Mouse (Mus musculus) NIH3T3 (cell line): Measurements from ENCODE around the gene Gm44502.

Experiments used
- DNase-seq: peaks from one replicate; pipeline ENCODE4 v3.0.0-alpha.2; 2012; ENCODE audit warnings: low read depth

Gm44502 gene

GRCm38 (mm10) chr15:89429352-89430221 lies at the start of gene Gm44502, which contains the start of the genes C730034F03Rik and Chkb:
Gm44502 (minus strand) TSS chr15:89429696.
C730034F03Rik (plus strand) TSS chr15:89429589.
Chkb (minus strand) TSS chr15:89429908.
- peak; percentile 97 for DNase-seq

- DNase-seq = no peak
Measured at GRCm38 (mm10) chr15:89478622-89479021, 49.1 kb upstream of the Gm44502 start.

- no peak for DNase-seq
Measured at GRCm38 (mm10) chr15:89477806-89478205, 48.3 kb upstream of the Gm44502 start.

GRCm38 (mm10) chr15:89477091-89477491 lies 47.6 kb upstream of the Gm44502 start, which contains the start of gene Arsa:
Arsa (minus strand) TSS chr15:89477425.
- no peak for DNase-seq

- DNase-seq = peak; percentile 72
Measured at GRCm38 (mm10) chr15:89476475-89476815, 46.9 kb upstream of the Gm44502 start.

- DNase-seq = peak; percentile 98
Measured at GRCm38 (mm10) chr15:89475611-89476474, 46.3 kb upstream of the Gm44502 start.

GRCm38 (mm10) chr15:89475293-89475600 lies 45.8 kb upstream of the Gm44502 start:
- no peak for DNase-seq

- no peak for DNase-seq
Measured at GRCm38 (mm10) chr15:89474596-89475292, 45.2 kb upstream of the Gm44502 start.

GRCm38 (mm10) chr15:89473921-89474320 lies 44.4 kb upstream of the Gm44502 start:
- no peak for DNase-seq

- DNase-seq = no peak
Measured at GRCm38 (mm10) chr15:89473370-89473769, 43.9 kb upstream of the Gm44502 start.

- no peak for DNase-seq
Measured at GRCm38 (mm10) chr15:89471476-89471875, 42.0 kb upstream of the Gm44502 start.

GRCm38 (mm10) chr15:89468577-89468976 lies 39.1 kb upstream of the Gm44502 start:
- peak; percentile 77 for DNase-seq

GRCm38 (mm10) chr15:89465052-89465451 lies 35.6 kb upstream of the Gm44502 start:
- no peak for DNase-seq

- DNase-seq = peak; percentile 62
Measured at GRCm38 (mm10) chr15:89463334-89464235, 34.1 kb upstream of the Gm44502 start.

GRCm38 (mm10) chr15:89462176-89462575 lies 32.7 kb upstream of the Gm44502 start:
- DNase-seq = no peak

GRCm38 (mm10) chr15:89461321-89461720 lies 31.8 kb upstream of the Gm44502 start:
- DNase-seq = no peak

- no peak for DNase-seq
Measured at GRCm38 (mm10) chr15:89460298-89460697, 30.8 kb upstream of the Gm44502 start.

GRCm38 (mm10) chr15:89459821-89460220 lies 30.3 kb upstream of the Gm44502 start:
- no peak for DNase-seq

GRCm38 (mm10) chr15:89458942-89459341 lies 29.4 kb upstream of the Gm44502 start:
- no peak for DNase-seq

GRCm38 (mm10) chr15:89455642-89456041 lies 26.1 kb upstream of the Gm44502 start:
- no peak for DNase-seq

GRCm38 (mm10) chr15:89454857-89455256 lies 25.4 kb upstream of the Gm44502 start:
- no peak for DNase-seq
